Mouse (Mus musculus) left cerebral cortex, postnatal 10 days (tissue): ENCODE measurements around the gene Adgrg5. TPM values are rescaled to one million over a fixed set of nuclear protein-coding genes. Genes with fewer than 3 reads are reported as not detected.

Experiments used
- DNase-seq, 2 experiments: peaks; one replicate each; pipeline ENCODE4 v3.0.0; 2021 to 2022; ENCODE audit warnings: low spot score in 2 of 2, mixed read lengths in 1 of 2; ENCODE audit errors: extremely low spot score in 1 of 2
- intact Hi-C: fragments of 180-260 bp; cut with DNase I; formaldehyde crosslinking; loops from one replicate; pipeline ENCODE4 v1.15.1; 2025
- total RNA-seq, 2 experiments: library from RNA; stranded (reverse); gene quantifications; 2 replicates each; pipeline ENCODE4 v1.2.3; 2021

Adgrg5 gene
- total RNA-seq, 2 experiments from 2014 or later, result not detected

DNA sequence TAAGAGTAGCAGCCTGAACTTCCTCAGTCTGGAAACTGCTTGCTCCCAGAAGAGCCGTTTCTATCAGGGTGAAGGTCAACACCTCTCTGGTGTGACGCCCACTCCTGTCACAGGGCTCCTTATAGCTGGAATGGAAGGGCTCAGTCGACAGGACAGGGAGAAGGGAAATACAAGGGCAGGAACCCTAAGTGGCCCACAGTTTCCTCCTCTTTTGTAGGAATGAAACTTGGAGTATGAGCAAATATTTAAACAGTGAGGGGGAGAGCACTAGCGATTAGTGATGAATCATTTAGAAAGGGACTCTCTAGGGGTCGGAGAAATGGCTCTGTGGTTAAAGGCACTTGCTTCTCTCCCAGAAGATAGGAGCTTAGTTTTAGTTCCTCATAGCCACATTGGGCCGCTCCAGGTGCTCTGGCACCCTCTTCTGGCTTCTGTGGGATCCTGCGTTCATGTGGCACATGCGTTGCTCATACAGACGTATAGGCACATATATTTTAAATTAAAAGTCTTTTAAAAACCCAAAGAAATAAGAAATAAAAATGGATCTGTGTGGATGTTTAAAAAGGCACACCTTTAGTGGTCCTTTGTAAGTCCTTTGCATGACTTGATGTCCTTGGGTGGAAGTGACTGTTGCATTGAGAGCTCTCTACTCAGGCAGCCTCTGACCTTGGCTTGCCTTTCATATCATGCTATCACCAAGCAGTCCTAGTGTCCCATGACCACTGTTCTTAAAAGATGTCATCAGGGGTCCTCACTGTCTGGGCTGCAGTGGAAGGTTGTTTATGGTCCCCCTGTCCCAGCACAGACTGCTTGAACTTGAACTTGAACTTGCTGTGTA lies 31.6 kb downstream of the Adgrg5 start:
- intact Hi-C loops, result no loop called here
- peak; percentile 42 to 62 for DNase-seq

DNA sequence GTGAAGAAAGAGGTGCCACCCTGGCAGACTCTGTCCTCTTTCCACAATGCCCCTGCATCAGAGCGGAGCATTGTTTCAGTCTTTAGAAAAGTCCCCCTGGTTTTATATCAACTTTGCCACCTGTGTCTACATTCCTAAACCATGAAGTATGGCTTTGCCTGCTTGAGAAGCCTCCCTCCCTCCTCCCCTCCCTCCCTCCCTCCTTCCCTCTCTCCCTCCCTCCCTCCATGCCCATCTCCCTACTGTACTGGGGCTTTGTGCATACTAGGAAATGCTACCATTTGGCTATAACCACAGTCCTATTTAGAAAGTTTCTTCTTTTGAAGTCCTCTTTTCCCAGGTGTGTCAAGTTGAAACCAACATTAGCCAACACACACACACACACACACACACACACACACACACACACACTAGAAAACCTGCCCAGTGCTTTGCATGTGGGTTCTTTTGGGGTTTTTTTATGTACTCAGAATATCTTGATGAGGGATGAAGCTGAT lies 32.6 kb downstream of the Adgrg5 start:
- no peak for DNase-seq
- intact Hi-C loops, result no loop called here

DNA sequence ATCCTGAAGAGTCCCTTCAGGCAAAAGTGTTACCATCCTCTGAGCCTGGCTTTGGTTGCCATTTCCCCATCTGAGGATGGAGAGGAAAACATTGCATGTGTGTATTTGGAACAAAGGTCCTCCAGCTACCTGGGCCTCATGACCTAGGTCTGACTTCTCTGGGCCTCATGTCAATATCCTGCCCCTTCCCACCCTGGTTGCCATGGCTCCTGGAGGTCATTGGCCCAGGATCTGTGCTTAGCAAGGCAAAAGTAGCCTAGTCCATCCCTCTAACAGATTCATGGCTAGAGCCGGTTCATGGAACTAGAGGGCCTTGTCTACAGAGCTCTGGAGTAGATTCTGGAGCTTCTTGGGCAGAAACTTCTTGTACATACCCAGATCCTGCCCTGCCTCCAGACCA lies 38.7 kb downstream of the Adgrg5 start:
- intact Hi-C loops, result no loop called here

DNA sequence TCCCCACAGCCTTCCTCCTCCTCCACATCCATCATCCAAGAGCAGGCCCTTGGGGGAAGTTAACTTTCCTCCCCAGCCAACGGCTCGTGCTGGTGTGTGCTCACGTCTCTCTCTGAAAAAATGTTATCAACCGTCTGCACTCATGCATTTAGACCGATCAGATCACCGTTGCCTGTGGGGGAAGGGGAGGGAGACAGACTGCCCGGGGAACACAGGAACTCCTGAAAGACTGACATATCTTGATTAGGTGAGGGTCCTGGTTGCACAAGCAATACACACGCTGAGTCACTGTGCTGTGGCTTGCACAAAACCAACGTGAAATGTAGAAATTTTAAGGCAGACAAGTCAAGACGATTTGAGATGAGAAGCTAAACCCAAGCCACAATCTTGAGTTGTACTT lies 41.3 kb downstream of the Adgrg5 start:
- no peak for DNase-seq
- intact Hi-C loops, result no loop called here

More for the DNA sequence above, 38.7 kb downstream of the Adgrg5 start:
- no peak for DNase-seq

DNA sequence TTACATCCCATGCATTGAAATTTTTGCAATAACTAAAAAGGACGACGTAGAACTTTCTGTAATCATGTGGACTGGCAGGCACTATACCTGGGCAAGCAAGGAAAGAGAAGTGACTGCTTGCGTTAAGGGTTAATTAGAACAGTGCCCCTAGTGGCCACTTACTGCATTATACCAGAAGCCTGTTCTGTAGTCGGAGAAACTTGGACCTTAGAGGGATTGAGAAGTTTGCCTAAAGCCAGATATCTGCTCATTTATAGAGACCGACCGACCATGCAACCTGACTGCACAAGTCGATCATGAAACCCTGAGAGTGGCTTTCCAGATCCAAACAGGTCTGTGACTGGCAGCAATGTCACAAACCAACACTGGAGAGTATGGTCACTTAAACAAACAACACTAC lies 43.1 kb downstream of the Adgrg5 start:
- no peak for DNase-seq

DNA sequence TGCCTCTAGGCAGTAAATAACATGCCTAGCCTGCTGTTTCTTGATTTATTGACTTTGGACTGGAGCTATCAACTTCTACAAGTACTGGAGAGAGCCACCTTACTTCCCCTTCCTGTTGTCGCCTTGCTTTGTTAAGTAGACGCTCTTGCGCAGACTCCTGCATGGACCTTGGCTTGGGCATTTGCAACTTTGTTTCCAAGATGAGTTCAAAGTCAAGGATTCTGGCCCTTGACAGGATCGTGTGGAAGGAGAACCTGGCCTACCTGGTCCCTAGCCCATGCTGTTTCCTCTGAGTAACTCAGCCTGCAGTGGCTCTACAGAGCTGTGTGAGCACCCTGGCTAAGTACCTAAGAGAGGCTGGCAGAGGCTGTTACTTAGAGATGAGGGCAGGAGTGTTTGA lies 43.6 kb downstream of the Adgrg5 start:
- intact Hi-C loops, result no loop called here
- DNase-seq, result no peak

More for the DNA sequence above, 43.1 kb downstream of the Adgrg5 start:
- intact Hi-C loops, result no loop called here

DNA sequence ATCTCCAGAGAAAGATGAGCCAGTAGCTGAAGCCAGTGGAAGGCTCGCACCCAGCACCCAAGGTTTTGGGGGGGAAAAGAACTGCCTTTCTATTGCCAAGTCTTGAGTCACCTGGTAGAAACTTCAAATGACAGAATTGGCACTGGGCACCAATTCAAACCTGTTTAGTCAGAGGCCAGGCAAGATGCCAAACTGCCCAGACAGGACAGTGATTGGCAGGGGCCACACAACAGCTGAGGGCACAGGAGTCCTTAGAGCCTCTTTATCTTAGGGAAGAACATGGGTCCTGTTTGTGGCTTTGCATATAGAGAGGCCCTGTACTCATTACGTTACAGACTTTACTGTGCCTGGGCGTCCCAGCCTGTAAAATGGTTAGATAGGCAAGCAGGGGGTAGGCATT lies 44.1 kb downstream of the Adgrg5 start:
- intact Hi-C loops, result no loop called here

DNA sequence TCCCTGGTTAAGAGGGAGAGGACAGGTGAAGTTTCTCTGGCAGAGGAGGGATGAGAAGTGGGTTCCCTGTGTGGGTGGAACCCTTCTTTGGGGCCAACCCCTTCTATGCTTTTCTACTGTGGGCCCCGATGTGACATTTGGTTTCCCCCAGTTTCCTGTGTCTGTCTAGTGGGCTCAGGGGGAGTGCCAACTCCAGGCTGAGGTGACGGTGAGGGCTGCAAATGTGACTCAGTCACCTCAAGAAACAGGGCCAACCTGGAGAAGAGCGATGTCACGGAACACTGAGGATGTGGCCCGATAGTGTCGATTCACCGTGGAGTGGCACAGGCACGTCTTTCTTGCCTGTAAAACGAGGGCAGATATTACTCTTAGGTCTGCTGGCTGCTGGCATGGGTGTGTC lies 49.8 kb downstream of the Adgrg5 start:
- no peak for DNase-seq
- intact Hi-C loops, result no loop called here

More for the DNA sequence above, 44.1 kb downstream of the Adgrg5 start:
- DNase-seq, result no peak

DNA sequence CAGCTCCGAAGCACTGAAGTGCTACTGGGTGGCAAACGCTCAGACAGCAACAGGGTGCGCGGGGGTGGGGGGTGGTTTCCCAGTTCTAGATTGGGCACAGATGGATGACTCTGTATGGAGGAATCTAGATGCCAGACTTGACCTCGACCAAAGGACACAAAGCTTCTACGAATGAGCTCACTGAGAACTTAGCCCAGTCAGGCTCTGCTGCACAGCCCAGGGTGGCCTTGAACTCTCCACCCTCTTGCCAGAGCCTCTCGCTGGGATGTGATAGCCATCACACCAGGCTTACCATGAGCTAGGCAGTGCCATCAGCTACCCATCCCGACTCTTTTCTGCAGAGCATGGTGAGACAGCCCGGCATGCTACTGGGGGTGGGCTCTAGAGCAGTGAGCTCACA lies 50.3 kb downstream of the Adgrg5 start:
- no peak for DNase-seq
- intact Hi-C loops, result no loop called here

DNA sequence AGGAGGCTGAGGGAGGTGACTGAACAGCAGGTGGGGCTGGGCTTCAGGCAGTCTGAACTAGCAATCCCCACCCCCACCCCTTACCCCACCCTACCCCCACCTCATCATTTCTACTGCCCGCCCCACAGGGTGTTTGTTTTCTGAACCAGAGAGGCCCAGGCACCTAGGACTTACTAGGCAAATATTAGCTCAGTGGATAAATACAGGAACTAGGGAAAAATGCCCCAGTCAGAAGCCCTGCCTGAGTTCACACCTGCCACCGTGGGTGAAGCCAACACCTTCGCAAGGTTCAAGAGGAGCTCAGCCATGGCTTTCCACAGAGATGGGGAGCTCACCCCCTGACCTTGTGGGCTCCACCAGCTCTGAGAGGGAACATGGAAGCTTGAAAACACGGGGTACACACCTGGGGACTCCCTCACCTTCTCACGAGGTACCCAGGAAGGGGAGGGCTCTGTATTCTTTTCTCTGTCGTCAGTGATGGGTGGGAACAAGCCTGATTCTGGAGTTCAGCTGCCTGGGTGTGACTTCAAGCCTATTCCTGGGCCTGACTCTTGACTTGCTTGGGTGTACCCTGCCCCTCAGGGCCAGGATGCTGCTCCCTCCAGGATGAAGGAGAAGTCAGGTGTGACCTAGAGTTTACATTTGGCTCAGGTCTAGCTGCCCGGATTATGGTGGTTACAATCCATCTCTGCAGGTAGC lies 51.1 kb downstream of the Adgrg5 start, which contains the start of gene Adgrg1:
TSS of gene Adgrg1 (plus strand) at position 285 of the 699 bp plus-strand sequence.
- intact Hi-C loops, result no loop called here

DNA sequence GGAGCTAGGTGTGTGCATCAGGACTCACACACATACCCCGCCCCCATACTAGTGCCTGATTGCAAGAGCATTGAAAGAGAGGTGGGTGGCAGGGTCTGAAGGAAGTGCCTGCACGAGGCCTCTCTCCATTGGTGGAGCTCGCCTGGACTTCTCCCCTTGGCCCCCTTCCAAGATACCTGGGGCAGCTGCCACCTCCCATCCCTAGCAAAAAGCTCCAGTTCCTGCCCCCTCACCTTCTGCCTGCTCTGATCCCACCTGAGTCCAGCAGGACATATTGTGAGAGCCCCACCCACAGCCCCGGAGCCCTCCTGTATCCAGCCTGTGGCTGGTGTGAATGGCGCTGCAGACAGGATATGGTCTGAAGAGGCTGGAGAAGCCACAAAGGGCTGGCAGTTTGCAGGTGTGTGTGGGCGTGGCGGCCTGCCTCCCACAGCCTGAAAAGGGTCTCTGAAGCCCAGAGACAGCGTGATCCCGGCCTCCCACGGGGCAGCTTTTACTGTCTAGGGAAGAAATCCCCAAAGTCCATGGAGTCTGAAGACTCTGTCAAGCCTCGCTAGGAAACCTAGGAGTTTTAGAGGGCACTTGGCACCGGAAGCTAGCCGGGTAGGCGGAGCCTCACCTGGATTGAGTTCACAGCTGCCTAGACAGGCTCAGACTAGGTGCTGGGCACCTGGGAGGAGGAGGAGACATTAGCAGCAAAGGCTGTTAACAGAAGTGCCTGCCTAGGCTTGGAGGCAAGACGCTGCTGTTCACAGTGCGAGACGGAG lies 53.3 kb downstream of the Adgrg5 start:
- no peak for DNase-seq
- intact Hi-C loops, result no loop called here

More for the DNA sequence above, 51.1 kb downstream of the Adgrg5 start, which contains the start of gene Adgrg1:
- DNase-seq, result no peak

DNA sequence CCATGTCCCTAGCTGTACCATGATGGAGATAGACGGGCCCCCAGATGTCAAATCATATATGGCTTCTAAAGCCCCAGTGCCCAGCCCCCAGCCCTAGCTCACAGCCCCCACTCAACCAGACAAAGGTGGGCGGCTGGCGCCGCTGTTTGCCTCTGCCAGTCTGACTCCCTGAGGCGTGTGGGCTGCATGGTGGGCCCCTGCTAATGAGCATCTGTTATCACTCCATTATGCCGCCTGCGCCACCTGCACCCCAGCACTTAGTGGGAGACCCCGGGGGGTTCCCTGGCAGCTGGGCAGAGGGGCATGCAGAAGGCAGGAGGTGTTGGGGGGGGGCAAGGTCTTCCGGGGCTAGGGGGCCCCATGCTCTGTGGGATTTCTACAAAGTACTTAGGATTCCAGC lies 54.6 kb downstream of the Adgrg5 start:
- peak in 1 of 2 experiments; percentile 55 for DNase-seq
- intact Hi-C loops, result no loop called here

DNA sequence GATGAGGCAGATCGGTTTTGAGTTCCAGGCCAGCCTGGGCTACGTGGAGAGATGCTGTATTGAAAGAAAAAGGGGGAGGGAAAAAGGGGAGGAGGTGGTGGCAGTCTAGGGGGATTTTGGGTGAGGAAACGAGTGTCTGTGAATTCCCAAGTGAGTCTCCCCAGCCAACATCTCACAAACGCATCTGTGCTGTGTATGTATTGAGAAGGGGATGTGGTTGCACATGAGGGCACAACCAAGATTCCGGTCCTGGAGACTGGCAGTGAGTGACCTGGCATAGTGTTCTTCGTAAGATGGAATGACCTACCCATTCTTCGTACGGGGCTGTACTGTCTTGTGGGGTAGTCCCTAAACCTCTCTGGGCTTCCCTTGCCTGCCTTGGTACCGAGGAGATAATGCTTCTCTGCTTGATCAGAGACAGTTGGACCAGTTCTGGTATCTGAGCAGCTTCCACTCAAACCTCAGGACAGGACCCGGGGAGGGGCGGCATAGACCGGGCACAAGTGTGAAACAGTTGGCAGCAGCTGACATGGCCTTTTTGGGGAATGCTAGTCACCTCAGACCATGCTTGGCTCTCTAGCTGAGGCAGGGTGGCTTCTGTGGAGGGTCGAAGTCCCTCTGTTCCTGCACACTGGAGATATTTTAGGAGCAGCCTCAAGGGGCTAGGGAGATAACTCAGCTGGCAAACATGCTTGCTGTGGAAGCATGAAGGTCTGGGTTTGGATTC lies 55.3 kb downstream of the Adgrg5 start:
- intact Hi-C loops, result no loop called here
- DNase-seq, result no peak

DNA sequence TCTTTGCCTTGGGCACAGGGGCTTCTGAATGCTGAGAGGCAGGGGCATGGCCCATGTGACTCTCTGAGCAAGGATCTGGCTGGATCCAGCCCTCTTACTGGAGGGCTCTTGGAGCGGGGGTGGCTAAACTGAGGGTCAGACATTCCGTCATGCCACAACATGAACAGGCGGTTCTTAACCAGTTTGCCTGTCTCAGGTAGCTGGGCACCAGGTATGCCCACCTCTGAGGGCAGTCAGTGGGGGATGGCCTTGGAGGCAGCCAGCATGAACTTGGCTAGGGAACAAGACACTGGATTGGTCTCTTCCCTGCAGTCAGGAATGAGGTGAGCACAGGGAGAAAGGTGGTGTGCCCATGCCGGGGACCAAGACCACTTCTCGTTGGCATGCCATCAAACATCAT lies 56.7 kb downstream of the Adgrg5 start:
- DNase-seq, result no peak
- intact Hi-C loops, result no loop called here

DNA sequence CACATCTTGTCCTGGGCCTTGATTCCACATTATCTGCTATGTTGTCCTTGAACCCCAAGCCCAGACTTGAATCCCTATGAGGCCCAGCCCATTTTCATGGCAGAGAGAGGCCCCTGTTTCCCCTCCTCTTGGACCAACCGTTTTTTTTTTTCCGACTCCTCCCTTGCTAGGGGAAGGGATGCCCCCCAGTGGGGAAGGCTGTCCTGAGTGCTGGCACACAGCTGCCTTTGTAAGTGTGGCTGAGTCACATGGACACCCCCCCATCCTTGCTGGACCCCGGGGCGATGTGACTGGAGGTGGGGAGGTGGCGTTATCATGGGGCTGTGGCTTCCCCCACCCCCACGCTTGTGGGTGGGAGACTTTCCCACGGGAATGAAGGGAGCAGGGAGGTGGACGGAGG lies 57.5 kb downstream of the Adgrg5 start:
- intact Hi-C loops, result no loop called here
- DNase-seq, result no peak

DNA sequence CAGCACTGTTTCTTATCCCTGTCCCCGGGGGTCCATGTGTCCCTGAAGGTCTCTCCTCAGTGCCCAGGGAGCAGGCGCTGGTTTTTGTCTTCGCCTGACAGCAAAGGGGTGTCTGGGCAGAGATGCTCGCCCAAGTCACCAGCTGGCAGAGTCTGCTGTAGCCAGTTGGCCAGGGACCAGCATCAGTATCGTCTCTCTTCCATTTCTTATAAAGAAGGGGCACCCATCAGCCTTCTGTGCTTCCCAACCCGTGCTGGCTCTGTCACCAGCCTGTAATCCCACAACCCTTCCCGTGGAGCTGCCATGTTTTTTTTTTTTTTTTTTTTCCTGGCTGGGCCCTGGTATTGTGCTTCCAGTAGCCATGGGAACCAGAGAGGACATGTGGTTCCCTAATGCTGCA lies 58.4 kb downstream of the Adgrg5 start:
- no peak for DNase-seq
- intact Hi-C loops, result no loop called here

DNA sequence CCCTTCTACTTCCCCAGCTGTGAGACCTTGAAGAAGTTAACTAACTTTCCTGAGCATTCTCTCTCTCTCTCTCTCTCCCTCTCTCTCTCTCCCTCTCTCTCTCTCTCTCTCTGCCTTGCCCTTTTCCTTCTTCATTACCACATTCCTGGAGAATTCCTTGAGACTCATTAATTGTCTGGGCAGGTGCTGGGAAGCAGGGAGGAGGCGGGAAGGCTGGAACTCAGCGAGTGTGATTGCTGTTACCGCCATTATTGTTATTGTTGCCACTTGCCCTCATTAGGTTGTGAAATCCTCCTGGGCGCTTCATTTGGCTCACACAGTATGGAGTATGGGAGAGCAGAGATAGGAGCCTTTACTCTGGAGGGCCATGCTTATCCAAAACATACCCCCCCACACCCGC lies 59.7 kb downstream of the Adgrg5 start:
- intact Hi-C loops, result no loop called here

DNA sequence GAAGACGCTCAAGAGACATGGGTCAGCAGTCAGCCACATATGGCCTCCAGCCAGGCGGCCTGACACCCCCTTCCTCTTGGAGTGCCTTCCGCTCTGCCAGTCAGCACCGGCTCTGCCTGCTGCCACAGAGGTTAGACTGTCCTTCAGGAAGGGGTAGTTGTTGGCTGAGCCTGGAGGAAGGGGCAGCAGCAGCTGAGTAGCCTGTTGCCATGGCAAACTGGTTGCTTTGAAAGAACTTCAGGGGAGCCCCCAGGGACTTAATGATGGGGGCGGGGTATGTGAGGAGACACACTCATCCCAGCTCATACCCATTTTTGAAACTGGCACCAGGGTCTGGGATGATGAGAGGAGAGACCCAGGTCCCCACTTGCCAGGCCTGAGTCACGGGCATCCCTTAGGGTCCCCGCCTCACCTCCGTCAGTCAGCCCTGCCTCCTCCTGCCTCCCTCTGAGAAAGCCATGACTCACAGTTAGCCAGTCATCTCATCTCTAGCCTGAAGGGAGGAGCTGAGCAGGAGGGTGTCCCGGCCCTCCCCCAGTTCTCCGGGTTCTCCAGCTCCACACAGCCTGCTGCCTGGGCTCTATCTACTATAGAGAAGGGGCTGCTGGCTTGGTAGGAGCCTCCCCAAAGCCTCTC lies 60.5 kb downstream of the Adgrg5 start:
- intact Hi-C loops, result no loop called here
- DNase-seq, result peak in 1 of 2 experiments; percentile 84

More for the DNA sequence above, 59.7 kb downstream of the Adgrg5 start:
- DNase-seq, result no peak
